Mouse (Mus musculus): ENCODE measurements at regions not wholly inside any gene's neighbourhood (a gene's known extent, or its start where the extent isn't known, plus 50 kb on each side); places are given as distances from the start of the nearest gene placed in this dataset.
"Not testable (repeated sequence)": the region's sequence is repeated elsewhere in the genome, so short reads cannot be mapped to it uniquely, and the experiment has no call there.

DNA sequence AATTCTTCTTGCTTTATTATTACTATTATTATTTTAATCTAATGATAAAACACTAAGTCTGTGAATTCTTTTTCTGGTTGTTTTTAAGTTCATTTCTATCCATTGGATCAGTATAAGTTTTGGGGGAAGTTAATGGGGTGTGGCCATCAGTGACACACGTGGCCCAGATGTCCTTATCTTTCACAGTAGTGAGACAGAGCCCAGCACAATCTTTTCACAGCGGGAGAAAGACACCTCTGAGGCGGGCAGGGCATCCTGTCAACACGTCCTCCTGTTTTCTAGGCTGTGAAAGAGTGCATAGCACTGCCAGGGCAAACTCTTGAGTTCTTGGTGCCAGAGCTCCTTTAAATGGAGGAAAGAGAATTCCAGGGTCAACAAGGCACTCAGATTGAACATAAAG lies 162.1 kb downstream of the Ifng start:
- DNase-seq (ENCODE audit: low spot score in 2 of 2): no peak

DNA sequence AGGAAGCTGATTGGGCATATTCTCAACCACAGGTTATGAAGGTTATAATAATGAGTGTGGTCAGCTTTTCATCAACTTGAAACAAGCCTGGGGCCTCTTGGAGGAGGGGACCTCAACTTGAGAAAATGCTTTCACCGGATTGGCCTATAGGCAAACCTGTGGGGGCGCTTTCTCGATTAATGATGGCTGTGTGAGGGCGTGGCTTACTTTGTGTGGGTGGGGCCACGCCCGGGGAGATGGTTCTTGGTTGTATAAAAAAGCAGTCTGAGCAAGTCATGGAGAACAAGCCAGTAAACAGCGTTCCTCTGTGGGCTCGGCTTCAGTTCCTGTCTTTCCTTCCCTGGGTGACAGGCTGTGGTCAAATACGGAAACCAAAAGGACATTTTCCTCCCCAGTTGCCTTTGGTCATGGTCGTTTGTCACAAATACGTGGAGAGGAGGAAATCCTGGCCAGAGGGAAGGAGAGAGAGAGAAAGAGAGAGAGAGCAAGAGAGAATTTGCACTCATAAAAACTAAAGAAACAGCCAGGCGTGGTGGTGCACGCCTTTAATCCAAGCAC lies 163.1 kb downstream of the Ifng start:
- no peak for DNase-seq (ENCODE audit: low spot score in 2 of 2)

DNA sequence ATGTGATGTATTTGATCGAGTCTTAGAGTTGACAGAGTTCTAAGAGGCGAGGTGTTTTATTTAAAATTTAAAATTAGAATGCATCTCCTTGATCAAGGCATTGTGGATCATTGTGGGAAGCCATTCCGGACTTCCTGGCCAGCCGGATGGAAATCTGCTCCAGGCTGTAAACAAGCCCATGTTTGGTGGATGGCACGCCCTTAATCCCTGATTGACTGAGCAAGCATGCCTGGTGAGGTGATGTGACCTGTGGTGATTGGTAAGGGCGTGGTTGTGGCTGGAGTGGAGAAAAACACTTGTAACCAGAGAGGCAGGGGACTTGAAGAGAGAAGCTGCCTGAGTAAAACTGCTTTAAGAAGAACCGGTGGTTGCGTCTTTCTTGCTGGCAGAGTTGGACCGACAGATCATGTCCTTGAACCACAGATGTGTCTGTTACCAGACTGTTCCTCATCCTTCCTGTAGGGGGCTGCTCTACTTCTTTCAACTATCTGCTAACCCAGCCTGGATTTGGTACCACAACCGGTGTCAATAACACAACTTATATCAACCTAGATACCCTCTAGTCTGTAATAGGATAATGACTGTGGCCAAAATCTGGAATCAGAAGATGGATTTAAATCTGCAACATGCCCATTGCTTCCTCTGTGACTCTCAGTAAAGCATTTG lies 164.4 kb downstream of the Ifng start:
- no peak for DNase-seq (ENCODE audit: low spot score in 2 of 2)

DNA sequence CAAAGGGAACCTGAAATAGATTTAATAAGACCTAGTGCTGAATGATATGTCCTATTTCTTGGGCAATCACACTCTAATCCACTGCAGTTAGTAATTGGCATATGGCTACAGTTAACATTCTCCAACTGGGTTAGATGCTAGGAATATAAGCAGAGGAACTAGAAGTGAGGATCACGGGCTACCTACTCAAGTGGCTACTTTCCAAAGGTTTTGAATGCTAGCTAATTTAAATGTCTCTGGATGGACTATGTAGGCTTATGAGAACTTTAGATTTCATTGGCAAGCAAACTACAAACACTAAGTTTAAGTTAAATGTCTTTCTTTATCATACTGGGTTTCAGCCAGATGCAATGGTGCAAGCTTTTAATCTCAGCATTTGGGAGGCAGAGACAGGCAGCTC lies 166.6 kb downstream of the Ifng start:
- no peak for DNase-seq (ENCODE audit: low spot score in 2 of 2)

DNA sequence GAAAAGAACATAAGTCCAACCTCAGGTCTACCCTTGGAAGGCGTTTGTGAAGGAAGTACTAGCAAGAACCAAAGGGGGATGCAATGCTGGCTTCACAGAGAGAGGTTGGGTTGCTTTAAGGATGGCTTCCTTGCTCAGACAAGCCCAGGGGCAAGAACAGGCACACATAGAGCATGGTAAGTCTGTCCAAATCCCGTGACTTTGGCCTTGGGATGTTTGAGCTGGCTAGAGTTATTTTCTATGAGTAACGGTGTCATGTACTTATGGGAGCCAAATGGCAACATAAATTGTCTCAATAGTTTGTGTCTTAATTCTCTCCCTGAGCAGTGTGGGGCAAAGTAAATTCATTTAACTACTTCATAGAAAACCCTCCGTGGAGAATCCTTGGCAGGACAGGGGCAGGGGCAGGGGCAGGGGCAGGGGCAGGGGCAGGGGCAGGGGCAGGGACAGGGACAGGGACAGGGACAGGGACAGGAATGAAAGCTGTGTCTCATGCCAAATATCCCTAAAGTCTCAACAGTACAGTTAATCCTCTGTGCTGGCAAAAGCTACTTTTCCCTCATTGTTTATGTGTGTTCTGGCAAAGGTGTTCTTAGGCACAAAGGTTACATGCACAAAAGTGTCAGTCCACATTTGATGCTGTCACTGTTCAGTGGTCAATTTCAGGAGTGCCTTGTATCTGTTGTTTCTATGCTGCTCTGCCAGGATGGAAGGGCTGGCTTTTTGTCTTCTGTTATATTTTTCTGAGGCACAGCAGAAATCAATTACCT lies 167.7 kb downstream of the Ifng start:
- DNase-seq (ENCODE audit: low spot score in 2 of 2): no peak

DNA sequence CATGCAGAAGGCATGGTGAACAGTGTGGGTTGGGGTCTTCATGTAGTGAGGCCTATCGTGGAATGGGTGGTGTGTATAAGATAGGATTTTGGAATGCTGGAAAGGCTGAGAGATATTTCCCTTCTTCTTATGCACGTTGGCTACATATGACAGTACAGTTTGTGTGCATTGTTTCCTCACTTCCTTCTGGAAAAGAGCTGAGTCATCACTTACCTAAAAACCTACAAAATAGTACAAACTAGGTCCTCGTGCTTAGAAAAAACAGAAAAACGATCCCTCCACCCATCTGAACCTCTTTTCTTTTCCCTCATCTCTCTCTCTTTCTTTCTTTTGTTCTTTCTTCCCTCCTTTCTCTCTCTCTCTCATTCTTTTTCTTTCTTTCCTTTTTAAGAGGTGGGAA lies 168.3 kb downstream of the Ifng start:
- DNase-seq (ENCODE audit: low spot score in 2 of 2): no peak

DNA sequence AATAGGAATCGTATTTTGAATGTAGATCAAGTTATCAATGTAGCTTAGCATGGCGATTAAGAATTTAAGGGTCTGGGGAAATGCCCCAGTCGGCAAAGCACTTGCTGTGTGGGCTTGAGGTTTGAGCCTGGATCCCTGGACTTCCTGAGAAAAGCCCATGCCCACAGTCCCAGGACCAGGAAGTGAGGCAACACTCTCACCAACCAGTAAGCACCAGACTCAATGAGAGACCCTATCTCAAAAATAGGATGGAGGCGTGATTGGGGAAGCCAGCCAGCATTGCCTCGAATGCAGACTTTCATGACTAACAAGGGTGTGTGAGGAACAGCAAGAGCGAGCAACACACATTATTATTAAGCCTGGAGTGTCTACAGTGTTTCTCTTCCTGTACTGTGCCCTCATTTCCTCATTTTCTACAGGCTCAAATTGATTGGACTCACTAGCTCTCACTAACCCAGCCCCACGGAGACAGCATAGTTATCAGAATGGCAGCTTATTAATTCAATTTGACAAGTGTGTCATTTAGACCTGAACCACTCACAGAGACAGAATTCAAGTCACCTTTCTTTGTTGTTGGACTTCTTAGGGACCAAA lies 170.1 kb downstream of the Ifng start:
- no peak for DNase-seq (ENCODE audit: low spot score in 2 of 2)

DNA sequence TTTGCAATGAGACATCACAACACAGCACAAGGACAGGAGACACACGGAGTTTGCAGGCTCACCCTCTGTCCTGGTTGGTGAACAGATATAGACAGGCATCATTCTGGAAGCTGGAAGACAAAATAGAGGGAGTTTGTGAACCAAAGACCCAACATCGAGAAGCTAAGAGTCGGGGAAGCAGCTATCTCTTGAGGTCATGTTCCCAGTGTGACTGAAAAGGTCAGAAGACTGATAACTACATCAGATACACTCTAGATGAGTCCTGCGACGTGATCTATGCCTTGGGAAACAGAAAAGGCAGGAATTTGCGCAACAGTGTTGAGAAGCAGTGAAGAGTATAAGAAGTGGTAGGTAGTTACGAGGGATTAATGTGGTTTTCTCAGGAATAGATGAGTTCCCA lies 171.2 kb downstream of the Ifng start:
- DNase-seq (ENCODE audit: low spot score in 2 of 2): no peak

DNA sequence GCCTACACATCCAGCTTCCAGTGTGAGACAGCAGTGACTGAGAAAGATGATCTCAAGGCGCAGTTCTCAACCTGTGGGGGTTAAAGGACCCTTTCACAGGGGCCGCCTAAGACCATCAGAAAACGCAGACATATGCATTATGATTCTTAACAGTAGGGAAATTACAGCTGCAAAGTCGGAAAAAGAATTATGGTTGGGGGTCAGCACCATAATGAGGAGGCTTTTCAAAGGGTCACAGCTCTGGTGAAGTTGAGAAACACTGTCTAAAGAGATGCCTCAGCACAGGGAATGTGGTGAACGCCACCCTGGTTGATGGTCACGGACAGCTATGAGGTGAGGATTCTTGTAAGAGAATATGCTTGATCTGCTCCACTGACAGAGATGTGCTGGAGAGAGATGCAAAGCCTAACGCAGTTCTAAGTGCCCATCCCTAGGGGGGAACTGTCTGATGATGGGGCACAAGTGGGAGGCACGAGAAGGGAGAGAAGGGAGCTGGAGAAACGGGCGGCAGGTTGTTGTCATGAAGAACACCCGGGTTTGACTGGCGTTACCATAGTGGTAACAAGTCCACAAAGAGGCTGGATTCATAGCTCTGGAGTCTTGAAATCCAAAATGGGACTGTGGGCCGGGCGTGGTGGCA lies 172.3 kb downstream of the Ifng start:
- no peak for DNase-seq (ENCODE audit: low spot score in 2 of 2)

DNA sequence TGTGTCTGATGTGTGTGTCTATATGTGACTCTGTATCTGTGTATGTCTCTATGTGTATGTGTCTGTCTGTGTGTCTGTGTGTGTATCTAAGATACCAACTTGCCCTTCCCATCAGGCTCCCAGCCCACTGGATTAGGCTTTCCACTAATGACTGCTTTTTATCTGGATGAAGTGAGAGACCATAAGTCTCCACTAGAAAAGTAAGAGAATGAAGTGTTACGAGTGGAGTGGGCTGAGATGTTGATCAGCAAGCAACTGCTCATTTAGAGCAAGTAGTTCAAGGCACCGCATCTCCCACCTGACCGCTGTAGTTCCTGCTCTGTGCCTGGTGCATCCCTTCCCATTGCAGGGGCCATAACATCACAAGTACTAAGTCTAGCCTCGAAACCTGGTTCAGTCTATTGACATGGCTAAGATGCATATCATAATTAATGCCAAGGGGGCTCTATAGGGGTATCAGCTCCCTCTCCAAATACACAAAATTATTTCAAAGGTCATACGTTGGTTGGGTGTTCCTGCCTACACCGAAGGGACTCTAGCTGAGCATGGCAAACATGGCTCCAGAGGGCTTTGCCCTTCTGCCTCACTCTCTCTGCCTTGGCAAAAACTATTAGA lies 173.5 kb downstream of the Ifng start:
- DNase-seq (ENCODE audit: low spot score in 2 of 2): no peak

DNA sequence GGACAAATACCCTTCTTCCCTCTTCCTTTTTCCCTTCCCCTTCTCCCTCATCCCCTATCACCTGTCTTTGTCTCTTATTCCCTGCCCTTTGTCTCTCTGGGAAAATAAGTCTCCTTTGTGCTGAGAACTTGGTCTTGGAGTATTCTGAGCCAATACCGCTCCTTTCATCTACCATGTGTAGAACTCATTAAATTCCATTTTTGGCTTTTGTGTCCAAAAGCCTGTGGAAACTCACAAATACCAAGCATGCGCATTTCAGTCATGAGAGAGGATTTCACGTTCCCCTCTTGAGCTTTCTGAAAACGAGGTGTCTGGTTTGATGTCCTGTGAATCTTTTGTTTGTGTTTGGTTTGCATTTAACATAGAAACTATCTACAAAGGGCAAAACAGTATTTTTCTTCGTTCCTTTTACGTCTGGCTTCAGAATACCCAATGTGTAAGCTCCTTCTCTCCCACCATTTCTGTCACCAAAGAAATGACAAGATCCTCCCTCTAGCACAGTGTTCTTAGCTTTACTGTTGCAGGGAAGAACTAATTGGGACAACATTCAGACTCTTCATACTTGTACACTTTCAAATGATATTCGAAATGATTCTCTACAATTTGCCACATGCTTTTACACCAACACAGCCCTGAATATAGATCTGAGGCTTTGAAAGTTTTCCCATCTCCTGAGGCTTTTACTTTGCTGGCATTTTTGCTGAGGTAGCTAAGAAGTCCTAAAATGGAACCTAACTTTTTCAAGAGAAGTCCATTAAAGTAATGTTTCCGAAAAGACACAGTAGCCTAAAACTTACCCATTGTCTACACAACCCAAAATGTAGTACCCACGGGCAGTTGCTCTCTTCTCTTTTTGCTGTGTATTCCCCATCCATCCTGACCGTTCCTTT lies 174.5 kb downstream of the Ifng start:
- no peak for DNase-seq (ENCODE audit: low spot score in 2 of 2)

DNA sequence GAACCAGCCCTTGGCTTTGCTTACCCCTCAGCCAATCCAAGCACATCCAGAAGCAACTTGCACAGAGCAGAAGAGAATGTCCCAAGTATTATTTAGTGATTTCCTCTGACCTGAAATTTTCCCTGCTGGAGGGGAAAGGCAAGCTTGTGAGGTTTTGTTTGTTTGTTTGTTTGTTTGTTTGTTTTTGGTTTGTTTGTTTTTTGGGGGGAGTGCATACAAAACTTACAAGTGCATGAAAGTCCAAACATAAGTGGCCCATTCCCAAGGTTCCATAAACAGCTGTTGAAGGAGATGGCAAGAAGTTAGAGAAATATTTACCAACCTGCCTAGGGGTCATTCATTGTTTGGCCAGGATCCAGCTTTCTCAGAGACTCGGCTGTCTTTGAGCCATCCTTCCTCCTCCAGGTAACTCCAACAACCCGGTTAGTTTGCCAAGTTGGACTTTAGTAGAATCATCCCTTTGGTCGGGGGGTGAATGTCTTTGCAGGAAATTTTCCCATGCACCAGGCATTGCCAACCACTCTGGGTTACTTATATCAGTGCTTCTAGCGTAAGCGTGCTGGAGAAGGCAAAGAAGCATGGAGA lies 175.3 kb downstream of the Ifng start:
- no peak for DNase-seq (ENCODE audit: low spot score in 2 of 2)

DNA sequence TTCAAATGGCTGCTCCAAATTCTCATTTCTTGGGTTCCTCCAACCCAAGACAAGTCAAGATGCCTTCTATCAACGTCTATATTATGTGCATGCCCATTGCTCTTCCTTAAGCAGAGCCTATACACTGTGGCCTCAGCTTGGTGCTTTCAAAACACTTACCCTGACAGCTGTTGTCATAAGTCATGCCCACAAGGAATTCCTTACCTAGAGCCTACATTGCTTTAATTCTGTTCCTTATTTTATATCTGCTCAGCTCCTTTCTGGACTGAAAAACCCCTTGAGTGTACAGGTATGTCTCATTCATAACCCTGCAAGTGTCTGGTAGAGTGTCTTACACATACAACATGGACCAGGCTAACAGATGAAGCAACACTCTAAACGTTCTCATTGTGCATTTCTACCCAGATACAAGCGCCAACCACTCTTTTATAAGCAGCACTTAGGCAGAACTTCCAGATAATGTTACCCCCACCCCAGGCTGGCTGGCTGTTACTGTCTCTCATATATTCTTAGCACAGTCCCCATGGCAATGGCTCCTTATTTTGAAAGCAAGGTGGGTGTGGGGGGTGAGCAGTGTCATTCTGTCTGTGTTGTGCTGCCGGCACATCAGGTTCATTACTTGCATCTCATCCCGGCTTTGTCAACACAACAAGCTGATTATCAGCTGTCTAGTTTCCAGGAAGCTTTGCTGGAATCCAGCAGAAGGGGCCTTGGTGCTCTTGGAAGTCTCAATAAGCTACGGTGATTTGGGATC lies 176.6 kb downstream of the Ifng start:
- DNase-seq (ENCODE audit: low spot score in 2 of 2): no peak

DNA sequence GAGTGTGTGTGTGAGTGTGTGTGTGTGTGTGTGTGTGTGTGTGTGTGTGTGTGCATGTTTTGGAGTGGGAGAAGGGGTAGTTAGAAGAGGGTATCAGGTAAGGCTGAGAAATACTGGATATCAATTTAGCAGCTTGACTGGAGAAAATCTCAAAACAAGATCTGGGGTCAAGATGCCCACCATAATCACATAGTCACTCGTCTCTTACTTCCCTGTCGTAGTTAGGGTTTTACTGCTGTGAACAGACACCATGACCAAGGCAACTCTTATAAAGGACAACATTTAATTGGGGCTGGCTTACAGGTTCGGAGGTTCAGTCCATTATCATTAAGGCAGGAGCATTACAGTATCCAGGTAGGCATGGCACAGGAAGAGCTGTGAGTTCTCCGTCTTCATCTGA lies 177.4 kb downstream of the Ifng start:
- not testable (repeated sequence) for DNase-seq (ENCODE audit: low spot score in 2 of 2)

DNA sequence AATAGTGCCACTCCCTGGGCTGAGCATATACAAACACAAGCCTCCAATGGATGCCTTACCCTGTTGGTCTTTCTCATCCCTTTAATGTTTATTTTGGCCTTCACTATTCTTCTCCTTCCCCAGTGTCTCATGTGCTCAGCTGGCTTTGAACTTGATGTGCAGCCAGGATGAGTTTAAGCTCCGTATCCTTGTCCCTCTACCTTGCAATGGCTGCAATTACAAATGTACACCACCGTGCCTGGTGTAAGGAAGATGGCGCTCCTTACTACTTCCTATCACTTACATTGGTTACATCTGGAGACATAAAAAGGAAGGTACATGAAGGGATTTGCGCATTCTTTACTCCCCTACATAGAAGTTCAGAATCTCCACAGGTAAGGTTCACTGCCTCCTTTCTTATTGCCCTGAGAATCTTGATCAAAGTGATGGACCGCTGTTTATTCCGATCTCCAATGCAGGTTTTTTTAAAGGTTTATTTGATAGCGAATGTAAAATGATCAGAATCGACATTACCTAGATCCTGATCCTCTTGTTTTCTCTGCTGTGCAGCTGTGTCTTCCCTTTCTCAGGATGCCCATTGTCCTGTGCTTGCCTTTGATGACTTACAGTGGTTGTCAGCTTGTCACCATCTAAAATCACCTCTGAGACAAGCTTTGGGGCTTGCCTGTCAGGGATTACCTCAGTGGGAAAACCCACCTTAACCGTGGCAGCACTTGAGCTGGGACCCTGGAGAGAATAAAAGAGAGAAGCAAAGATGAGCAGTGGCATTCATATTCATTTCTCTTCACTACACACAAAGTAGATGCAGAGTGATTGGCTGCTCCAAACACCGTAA lies 178.1 kb downstream of the Ifng start:
- no peak for DNase-seq (ENCODE audit: low spot score in 2 of 2)

DNA sequence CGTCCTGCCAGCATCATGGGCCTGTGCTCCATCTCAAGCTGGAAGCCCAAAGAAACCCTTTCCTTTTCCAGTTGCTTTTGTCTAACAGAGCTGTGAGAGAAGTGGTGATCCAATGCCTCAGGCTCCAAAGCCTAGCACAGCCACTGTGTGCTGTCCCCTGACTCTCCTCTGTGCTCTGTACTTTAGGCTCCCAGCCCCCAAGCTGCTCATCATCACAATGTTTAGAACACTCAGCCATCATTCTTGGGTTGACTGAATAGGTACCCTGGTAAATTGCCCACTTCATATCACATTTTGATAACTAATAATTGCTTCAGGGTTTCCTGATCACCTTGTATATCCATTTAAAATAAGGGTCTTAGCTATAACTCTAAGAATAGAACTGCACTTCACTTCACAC lies 178.8 kb downstream of the Ifng start:
- no peak for DNase-seq (ENCODE audit: low spot score in 2 of 2)

DNA sequence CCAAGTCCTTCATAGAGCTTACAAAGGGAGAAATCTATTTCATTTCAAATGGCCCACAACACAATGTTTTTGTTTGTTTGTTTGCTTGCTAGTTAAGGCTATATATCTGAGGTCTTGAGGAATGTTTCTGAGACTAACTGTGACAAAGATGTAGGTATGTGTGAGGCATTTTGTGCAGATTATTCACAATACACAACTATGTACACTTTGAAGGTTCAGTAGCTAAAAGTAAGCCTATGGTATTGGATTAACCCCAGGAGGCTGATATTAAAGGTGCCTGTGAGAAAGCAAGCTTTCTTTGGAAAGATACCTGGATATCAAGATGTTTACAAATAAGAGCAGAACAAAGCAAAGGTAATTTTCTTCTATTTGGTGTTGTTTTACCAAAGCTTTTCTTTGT lies 179.8 kb downstream of the Ifng start:
- DNase-seq (ENCODE audit: low spot score in 2 of 2): no peak

DNA sequence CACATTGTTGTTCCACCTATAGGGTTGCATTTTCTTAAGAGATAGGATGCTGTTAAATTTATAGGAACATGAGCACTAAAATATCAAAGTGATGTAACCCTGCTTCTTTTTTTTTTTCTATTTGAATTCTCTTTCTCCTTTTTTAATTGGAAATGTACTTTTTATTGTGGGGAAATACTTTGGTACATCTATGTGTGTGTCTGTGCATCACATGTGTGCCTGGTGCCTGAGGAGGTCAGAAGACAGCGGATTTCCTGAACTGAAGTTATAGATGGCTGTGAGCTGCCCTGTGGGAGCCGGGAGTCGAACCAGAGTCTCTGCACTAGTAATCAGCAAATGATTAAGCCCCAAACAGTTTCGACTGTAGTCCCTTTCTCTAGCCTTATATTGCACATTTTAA lies 180.7 kb downstream of the Ifng start:
- DNase-seq (ENCODE audit: low spot score in 2 of 2): no peak

Data from left cerebral cortex, adult 18-20 months (tissue).